Comparison of ENCODE assay signal across 8 mouse cellular contexts in the genomic region with DNA sequence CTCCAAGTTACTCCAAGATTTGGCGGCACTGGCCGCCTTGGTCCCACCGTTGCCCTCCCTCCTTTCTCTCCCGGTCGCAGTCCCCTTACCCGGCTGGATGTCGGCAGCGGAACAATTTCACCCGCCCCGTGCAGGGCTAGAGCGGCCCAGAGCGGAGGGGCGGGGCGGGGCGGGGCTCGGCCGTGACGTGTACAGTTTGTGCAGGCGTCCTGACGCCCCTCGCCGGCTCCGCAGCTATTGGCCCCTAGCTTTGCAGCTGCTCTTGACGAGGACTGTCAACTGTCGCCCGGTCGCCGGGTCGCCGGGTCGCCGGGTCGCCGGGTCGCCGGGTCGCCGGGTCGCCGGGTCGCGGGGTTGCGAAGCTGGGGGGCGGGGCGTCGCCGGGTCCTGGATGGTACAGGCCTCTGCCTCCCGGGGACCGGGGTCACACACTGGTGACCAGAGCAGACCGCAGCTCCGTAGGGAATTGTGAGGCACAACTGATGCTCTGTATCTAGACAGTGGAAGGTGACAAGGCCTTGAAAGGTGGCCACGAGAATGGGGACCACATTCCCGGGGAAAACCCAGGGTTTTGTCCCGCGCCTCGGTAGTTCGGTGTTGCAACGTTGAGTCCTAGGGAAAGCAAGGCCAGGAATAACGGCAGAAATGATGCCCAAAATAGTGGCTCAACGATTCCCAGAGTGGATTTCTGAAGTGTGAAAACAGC. TPM values are rescaled to one million over a fixed set of nuclear protein-coding genes. Genes with fewer than 3 reads are reported as not detected.
DNase-seq lines count a peak whose midpoint lies in the region; ATAC-seq lines count a peak whose summit lies in the region.

A gene (minus strand): TSS at position 311 of the 706 bp plus-strand sequence.

- H3K27me3 ChIP-seq in embryonic facial prominence, embryonic 14.5 days (replicated peaks; ENCODE audit: control insufficient read depth, insufficient read depth, low read length) = no peaks in the 10 kb centered on the region
- H3K27me3 ChIP-seq in limb, embryonic 13.5 days = no peaks in the 10 kb centered on the region
- H3K27me3 ChIP-seq in midbrain, embryonic 15.5 days (replicated peaks) = no peaks in the 10 kb centered on the region

- peak within 1 kb of the TSS; percentile 69 for H3K4me3 ChIP-seq in embryonic facial prominence, embryonic 14.5 days (ENCODE audit: low read depth, low read length)
- peak within 1 kb of the TSS; percentile 67 for H3K4me3 ChIP-seq in limb, embryonic 13.5 days
- H3K4me3 ChIP-seq in midbrain, embryonic 15.5 days = peak within 1 kb of the TSS; percentile 74

- peaks cover 13% of the 10 kb centered on the region; the same call in 1 of the 2 replicates for H3K36me3 ChIP-seq in embryonic facial prominence, embryonic 14.5 days (ENCODE audit: control insufficient read depth, insufficient read depth, low read length)
- H3K36me3 ChIP-seq in limb, embryonic 13.5 days = peaks cover 22% of the 10 kb centered on the region
- peaks cover 7% of the 10 kb centered on the region; the same call in 1 of the 2 replicates for H3K36me3 ChIP-seq in midbrain, embryonic 15.5 days (replicated peaks)

- ATAC-seq in embryonic facial prominence, embryonic 14.5 days (ENCODE audit: low read depth) = peak; percentile 94
- peak; percentile 92 for ATAC-seq in limb, embryonic 13.5 days (ENCODE audit: low FRiP score, low read depth)
- ATAC-seq in midbrain, embryonic 15.5 days (replicated peaks) = peak; percentile 93

- peak within 1 kb of the TSS; percentile 94 for H3K4me2 ChIP-seq in embryonic facial prominence, embryonic 14.5 days (ENCODE audit: low read depth, low read length)
- H3K4me2 ChIP-seq in limb, embryonic 13.5 days (replicated peaks) = peak within 1 kb of the TSS; percentile 89
- peak within 1 kb of the TSS; percentile 81 for H3K4me2 ChIP-seq in midbrain, embryonic 15.5 days

- H3K9me3 ChIP-seq in embryonic facial prominence, embryonic 14.5 days (ENCODE audit: control insufficient read depth, low read length) = no peaks in the 10 kb centered on the region
- H3K9me3 ChIP-seq in limb, embryonic 13.5 days = no peaks in the 10 kb centered on the region
- no peaks in the 10 kb centered on the region for H3K9me3 ChIP-seq in midbrain, embryonic 15.5 days

- peaks cover 5% of the 10 kb centered on the region for H3K4me1 ChIP-seq in embryonic facial prominence, embryonic 14.5 days (ENCODE audit: control insufficient read depth, insufficient read depth, low read length)
- peaks cover 19% of the 10 kb centered on the region for H3K4me1 ChIP-seq in limb, embryonic 13.5 days
- H3K4me1 ChIP-seq in midbrain, embryonic 15.5 days = peaks cover 12% of the 10 kb centered on the region

- DNase-seq in 3T3-L1 (ENCODE audit: low read depth, low spot score) = peak; percentile 75
- peak; percentile 67 for DNase-seq in adrenal gland, postnatal 4 days (ENCODE audit: low spot score in 2 of 2)
- DNase-seq in embryonic facial prominence, embryonic 14.5 days (ENCODE audit: low spot score) = peak; percentile 94
- DNase-seq in heart, adult 8-10 months (ENCODE audit: low spot score) = peak; percentile 76
- peak; percentile 86 for DNase-seq in kidney, adult 9 months
- DNase-seq in spleen, adult 18-20 months = peak; percentile 77 to 84

- H3K9ac ChIP-seq in embryonic facial prominence, embryonic 14.5 days (ENCODE audit: low read depth, low read length) = peak within 1 kb of the TSS; percentile 71
- H3K9ac ChIP-seq in limb, embryonic 13.5 days = peak within 1 kb of the TSS; percentile 72
- H3K9ac ChIP-seq in midbrain, embryonic 15.5 days = peak within 1 kb of the TSS; percentile 67

- H3K27ac ChIP-seq in embryonic facial prominence, embryonic 14.5 days (replicated peaks; ENCODE audit: low read depth, low read length) = peak within 1 kb of the TSS; percentile 73; the same call in 1 of the 2 replicates
- H3K27ac ChIP-seq in limb, embryonic 13.5 days = peak within 1 kb of the TSS; percentile 48; the same call in 1 of the 2 replicates
- peak within 1 kb of the TSS; percentile 67 for H3K27ac ChIP-seq in midbrain, embryonic 15.5 days

- WGBS in embryonic facial prominence, embryonic 14.5 days = under 1% methylated on average over 43 of the region's 60 CpGs
- under 1% methylated on average over 60 of the region's 60 CpGs for WGBS in limb, embryonic 13.5 days
- 1% methylated on average over 60 of the region's 60 CpGs for WGBS in midbrain, embryonic 15.5 days

RNA-seq across cellular contexts. Expression of the gene that starts here (rescaled TPM):
- total RNA-seq in adrenal gland, postnatal 4 days (2021) = 10 to 100 TPM; 18.7 to 22.7 TPM
- polyA plus RNA-seq in embryonic facial prominence, embryonic 14.5 days (2014; fragmentation: Nextera tagmentation; extraction: Ambion mirVana) = 11.1 and 14.4 TPM in 2 replicates
- total RNA-seq in heart, adult 8-10 months (2022) = 10 to 100 TPM; 23.1 to 28.7 (median 25.9) TPM
- polyA plus RNA-seq in limb, embryonic 13.5 days (2015; fragmentation: Nextera tagmentation; extraction: Ambion mirVana) = 22.0 TPM in 2 replicates
- polyA plus RNA-seq in midbrain, embryonic 15.5 days (2015; fragmentation: Nextera tagmentation; extraction: Ambion mirVana) = 14.3 and 16.7 TPM in 2 replicates

Comparison
In these comparisons a context has a peak if more than half of its experiments do, and no peak if none do; other contexts are left out.
1. Peak in every context shown above with its lines: DNase-seq, ATAC-seq, H3K4me3 ChIP-seq and H3K27ac ChIP-seq.